In genomic region chr4:138020231-138020630, GRCm38 (mm10) we compare ENCODE assay signal across 23 mouse cellular contexts. TPM values are rescaled to one million over a fixed set of nuclear protein-coding genes. Genes with fewer than 3 reads are reported as not detected.
DNase-seq lines count a peak whose midpoint lies in the region; ATAC-seq and TF ChIP-seq lines count a peak whose summit lies in the region.
"Had no signal": no experiment of that assay in that cellular context is flagged by ENCODE, and none has a peak within 500 bp of the region (broad histone marks: within the 10 kb centered on the region; RNA-seq: fewer than 3 reads in every experiment).

No protein-coding gene starts in this region.

- peaks cover 45% of the 10 kb centered on the region for H3K36me3 ChIP-seq in heart, embryonic 13.5 days
- H3K36me3 ChIP-seq in kidney, postnatal 0 days (ENCODE audit: insufficient read depth, low read length) = peaks cover 20% of the 10 kb centered on the region
- peaks cover 55% of the 10 kb centered on the region for H3K36me3 ChIP-seq in limb, embryonic 13.5 days

- H3K4me2 ChIP-seq in heart, embryonic 13.5 days = no peak overlapping the region
- no peak overlapping the region for H3K4me2 ChIP-seq in kidney, postnatal 0 days (ENCODE audit: low read length)
- H3K4me2 ChIP-seq in limb, embryonic 13.5 days (replicated peaks) = no peak overlapping the region
- H3K4me2 ChIP-seq: heart, embryonic 15.5 days; liver, embryonic 12.5 days; midbrain, embryonic 11.5 days had no signal

- DNase-seq in cerebellum, postnatal 25 days = peak; percentile 46 to 49
- no peak for DNase-seq in cerebellum, adult 11 months
- no peak for DNase-seq in heart, adult 11 months
- DNase-seq in kidney, postnatal 0 days (ENCODE audit: low spot score) = peak; percentile 35
- DNase-seq in kidney, postnatal 25 days = no peak
- DNase-seq in heart, adult 8-10 months (ENCODE audit: low spot score) = no peak
- DNase-seq: adrenal gland, postnatal 10 days; cerebellum, postnatal 36 days; embryo, embryonic 11 days; heart, adult 2 months; heart, postnatal 36 days; kidney, postnatal 4 days; lung, adult 18-20 months; lung, postnatal 10 days; thymus, postnatal 25 days had no signal

- TF ChIP-seq CTCF in kidney, postnatal 0 days (IDR thresholded peaks at IDR 0.05; ENCODE audit: low read depth) = no peak

- no peaks in the 10 kb centered on the region for H3K27me3 ChIP-seq in heart, embryonic 13.5 days (replicated peaks)
- no peaks in the 10 kb centered on the region for H3K27me3 ChIP-seq in kidney, postnatal 0 days (ENCODE audit: insufficient read depth, low read length)
- H3K27me3 ChIP-seq in limb, embryonic 13.5 days = no peaks in the 10 kb centered on the region
- H3K27me3 ChIP-seq: heart, embryonic 15.5 days; liver, embryonic 12.5 days had no signal

- WGBS in heart, embryonic 13.5 days = 76% methylated on average over 6 of the region's 6 CpGs
- WGBS in kidney, postnatal 0 days = 58% methylated on average over 6 of the region's 6 CpGs
- WGBS in limb, embryonic 13.5 days = 58% methylated on average over 6 of the region's 6 CpGs

- H3K4me1 ChIP-seq in heart, embryonic 13.5 days = peaks cover 55% of the 10 kb centered on the region
- no peaks in the 10 kb centered on the region; the same call in none of the 2 replicates for H3K4me1 ChIP-seq in kidney, postnatal 0 days (replicated peaks; ENCODE audit: insufficient read depth, low read length)
- H3K4me1 ChIP-seq in limb, embryonic 13.5 days = peaks cover 25% of the 10 kb centered on the region

- no peak overlapping the region for H3K27ac ChIP-seq in heart, embryonic 13.5 days (replicated peaks)
- no peak overlapping the region for H3K27ac ChIP-seq in kidney, postnatal 0 days
- H3K27ac ChIP-seq in limb, embryonic 13.5 days = 0 out of 2 replicates have a peak overlapping the region, but pooled peaks have one; percentile 55
- H3K27ac ChIP-seq: heart, adult 2 months; heart, embryonic 15.5 days; liver, embryonic 12.5 days had no signal

- H3K9ac ChIP-seq in heart, embryonic 13.5 days = peak overlapping the region; percentile 33; the same call in 1 of the 2 replicates
- no peak overlapping the region for H3K9ac ChIP-seq in kidney, postnatal 0 days (ENCODE audit: low read depth, low read length)
- no peak overlapping the region for H3K9ac ChIP-seq in limb, embryonic 13.5 days
- H3K9ac ChIP-seq: heart, embryonic 15.5 days; liver, embryonic 12.5 days had no signal

- ATAC-seq in heart, embryonic 13.5 days (ENCODE audit: extremely low read depth, insufficient number of reproducible peaks, low FRiP score, low TSS enrichment) = no peak
- no peak for ATAC-seq in kidney, postnatal 0 days (replicated peaks; ENCODE audit: low FRiP score, low read depth)
- ATAC-seq in limb, embryonic 13.5 days (ENCODE audit: low FRiP score, low read depth) = no peak
- ATAC-seq: activated CD4-positive, CD25-positive, alpha-beta regulatory T cell, adult 4 months; hindbrain, embryonic 16.5 days; intestine, postnatal 0 days; liver, embryonic 12.5 days had no signal

- H3K4me3 ChIP-seq in heart, embryonic 13.5 days = no peak overlapping the region
- H3K4me3 ChIP-seq in kidney, postnatal 0 days (replicated peaks; ENCODE audit: low read depth, low read length) = no peak overlapping the region
- no peak overlapping the region for H3K4me3 ChIP-seq in limb, embryonic 13.5 days
- H3K4me3 ChIP-seq: heart, adult 2 months; heart, embryonic 15.5 days; liver, embryonic 12.5 days had no signal

- no peaks in the 10 kb centered on the region for H3K9me3 ChIP-seq in heart, embryonic 13.5 days
- no peaks in the 10 kb centered on the region for H3K9me3 ChIP-seq in kidney, postnatal 0 days (replicated peaks; ENCODE audit: low read length)
- H3K9me3 ChIP-seq in limb, embryonic 13.5 days = no peaks in the 10 kb centered on the region
- H3K9me3 ChIP-seq: heart, embryonic 15.5 days; liver, embryonic 12.5 days had no signal

RNA-seq across cellular contexts. Expression of gene Eif4g3, which starts 27.4 kb away (rescaled TPM):
- polyA plus RNA-seq in heart, embryonic 13.5 days (2015; fragmentation: Nextera tagmentation; extraction: Ambion mirVana) = 19.9 and 22.2 TPM in 2 replicates
- 26.6 and 28.6 TPM in 2 replicates for polyA plus RNA-seq in kidney, postnatal 0 days (2015; fragmentation: Nextera tagmentation; extraction: Ambion mirVana)
- 38.4 and 38.6 TPM in 2 replicates for polyA plus RNA-seq in limb, embryonic 13.5 days (2015; fragmentation: Nextera tagmentation; extraction: Ambion mirVana)
- total RNA-seq in heart, adult 8-10 months (2022) = 10 to 100 TPM; 36.5 to 42.9 (median 41.0) TPM

Comparison
In these comparisons a context has a peak if more than half of its experiments do, and no peak if none do; other contexts are left out.
1. DNase-seq: peak in cerebellum, postnatal 25 days (2 of 2) and kidney, postnatal 0 days (single experiment); none in cerebellum, adult 11 months (single experiment), heart, adult 11 months (single experiment), kidney, postnatal 25 days (0 of 2) and heart, adult 8-10 months (single experiment).